Mouse (Mus musculus) MEL (cell line): ENCODE measurements around the gene Srcin1. TPM values are rescaled to one million over a fixed set of nuclear protein-coding genes. Genes with fewer than 3 reads are reported as not detected.

Experiments
- DNase-seq: peaks from one replicate; pipeline ENCODE4 v3.0.0; 2011; ENCODE audit warnings: low read depth, low spot score
- H3K27ac ChIP-seq: 2 replicates; pipeline ENCODE4 v1.5.1; 2012; ENCODE audit warnings: low read depth, mild to moderate bottlenecking, control low read depth, low read length, moderate library complexity; ENCODE audit not compliant: control insufficient read depth
- H3K27me3 ChIP-seq, 2 experiments: fragments of 150-350 bp in 1 of 2; sonication (generic) in 1 of 2; 2 replicates each; pipeline ENCODE4 v1.6.1; 2012; ENCODE audit warnings: low read length in 2 of 2, mild to moderate bottlenecking in 2 of 2, improper control_type of control experiment in 1 of 2, moderate library complexity in 1 of 2; ENCODE audit not compliant: insufficient read depth in 2 of 2, control insufficient read depth in 1 of 2
- H3K36me3 ChIP-seq, 2 experiments: 2 replicates each; pipeline ENCODE4 v1.6.1; 2012 to 2014; ENCODE audit warnings: low read length in 2 of 2, improper control_type of control experiment in 1 of 2, inconsistent platforms in 1 of 2, mild to moderate bottlenecking in 1 of 2; ENCODE audit not compliant: insufficient read depth in 2 of 2, control insufficient read depth in 1 of 2
- H3K4me1 ChIP-seq, 2 experiments: fragments of 150-350 bp in 1 of 2; sonication (generic) in 1 of 2; 2 replicates each; pipeline ENCODE4 v1.6.1; 2012; ENCODE audit warnings: low read length in 2 of 2, improper control_type of control experiment in 1 of 2, mild to moderate bottlenecking in 1 of 2; ENCODE audit not compliant: insufficient read depth in 2 of 2, control insufficient read depth in 1 of 2
- H3K4me3 ChIP-seq, 2 experiments: fragments of 150-350 bp in 1 of 2; sonication (generic) in 1 of 2; 2 replicates each; pipeline ENCODE4 v1.5.1; 2012; ENCODE audit warnings: low read depth in 2 of 2, low read length in 2 of 2, mild to moderate bottlenecking in 2 of 2, moderate library complexity in 2 of 2, control low read depth in 1 of 2, improper control_type of control experiment in 1 of 2; ENCODE audit not compliant: control insufficient read depth in 1 of 2, insufficient read depth in 1 of 2
- H3K79me2 ChIP-seq: 2 replicates; pipeline ENCODE4 v1.6.1; 2012; ENCODE audit warnings: mild to moderate bottlenecking, low read length, moderate library complexity; ENCODE audit not compliant: control insufficient read depth, poor library complexity, insufficient read depth
- H3K9ac ChIP-seq: 2 replicates; pipeline ENCODE4 v1.6.1; 2012; ENCODE audit warnings: low read depth, mild to moderate bottlenecking, control low read depth, low read length, moderate library complexity; ENCODE audit not compliant: control insufficient read depth, poor library complexity, severe bottlenecking
- H3K9me3 ChIP-seq: fragments of 150-350 bp; sonication (generic); replicated peaks from 2 replicates; pipeline ENCODE4 v1.6.1; 2012; ENCODE audit warnings: mild to moderate bottlenecking, low read length, improper control_type of control experiment, moderate library complexity; ENCODE audit not compliant: insufficient read depth
- CTCF ChIP-seq, 3 experiments: IDR thresholded peaks in 2 of 3; conservative IDR thresholded peaks in 1 of 3; 2 replicates each; pipeline ENCODE4 v1.5.1; 2011 to 2012; ENCODE audit warnings: low read length in 3 of 3, low read depth in 2 of 3, mild to moderate bottlenecking in 2 of 3, improper control_type of control experiment in 1 of 3, inconsistent platforms in 1 of 3, mixed read lengths in 1 of 3, moderate library complexity in 1 of 3; ENCODE audit not compliant: control insufficient read depth in 1 of 3, insufficient read depth in 1 of 3, poor library complexity in 1 of 3, severe bottlenecking in 1 of 3
- EP300 ChIP-seq, 2 experiments: IDR thresholded peaks; 2 replicates each; pipeline ENCODE4 v1.6.1; 2011; ENCODE audit warnings: improper control_type of control experiment in 2 of 2, low read length in 2 of 2, low read depth in 1 of 2, mild to moderate bottlenecking in 1 of 2
- GATA1 ChIP-seq: IDR thresholded peaks from 2 replicates; pipeline ENCODE4 v1.6.1; 2011; ENCODE audit warnings: low read depth, low read length, improper control_type of control experiment
- HCFC1 ChIP-seq: IDR thresholded peaks from 2 replicates; pipeline ENCODE4 v1.6.1; 2012; ENCODE audit warnings: low read depth, mild to moderate bottlenecking, inconsistent platforms, low read length, improper control_type of control experiment, moderate library complexity
- MAX ChIP-seq: IDR thresholded peaks from 2 replicates; pipeline ENCODE4 v1.6.1; 2011; ENCODE audit warnings: low read length, improper control_type of control experiment
- MAZ ChIP-seq: IDR thresholded peaks from 2 replicates; pipeline ENCODE4 v1.6.1; 2012; ENCODE audit warnings: low read depth, mild to moderate bottlenecking, inconsistent platforms, low read length, improper control_type of control experiment
- MEF2A ChIP-seq: IDR thresholded peaks from 2 replicates; pipeline ENCODE4 v1.6.1; 2014; ENCODE audit warnings: low read depth, mild to moderate bottlenecking, inconsistent platforms, low read length, improper control_type of control experiment; ENCODE audit not compliant: poor library complexity, insufficient replicate concordance, severe bottlenecking; ENCODE audit errors: extremely low read depth
- NELFE ChIP-seq: IDR thresholded peaks from 2 replicates; pipeline ENCODE4 v1.6.1; 2011; ENCODE audit warnings: low read depth, low read length, improper control_type of control experiment
- POLR2A ChIP-seq, 2 experiments: IDR thresholded peaks; 2 replicates each; pipeline ENCODE4 v1.6.1; 2011 to 2012; ENCODE audit warnings: low read length in 2 of 2, mild to moderate bottlenecking in 2 of 2, control low read depth in 1 of 2, improper control_type of control experiment in 1 of 2, low read depth in 1 of 2, moderate library complexity in 1 of 2; ENCODE audit not compliant: control insufficient read depth in 1 of 2, insufficient read depth in 1 of 2, poor library complexity in 1 of 2
- RAD21 ChIP-seq: IDR thresholded peaks from 2 replicates; pipeline ENCODE4 v1.6.1; 2011; ENCODE audit warnings: mild to moderate bottlenecking, low read depth, low read length, improper control_type of control experiment
- RCOR1 ChIP-seq: IDR thresholded peaks from 2 replicates; pipeline ENCODE4 v1.6.1; 2012; ENCODE audit warnings: low read depth, mild to moderate bottlenecking, inconsistent platforms, low read length, improper control_type of control experiment
- SMC3 ChIP-seq: IDR thresholded peaks from 2 replicates; pipeline ENCODE4 v1.6.1; 2011; ENCODE audit warnings: low read depth, low read length, improper control_type of control experiment
- TCF12 ChIP-seq: IDR thresholded peaks from 2 replicates; pipeline ENCODE4 v1.6.1; 2014; ENCODE audit warnings: low read depth, mild to moderate bottlenecking, inconsistent platforms, low read length, improper control_type of control experiment, moderate library complexity
- ZKSCAN1 ChIP-seq: IDR thresholded peaks from 2 replicates; pipeline ENCODE4 v1.6.1; 2012; ENCODE audit warnings: low read depth, mild to moderate bottlenecking, inconsistent platforms, low read length, improper control_type of control experiment, moderate library complexity
- ZMIZ1 ChIP-seq: IDR thresholded peaks from 2 replicates; pipeline ENCODE4 v1.6.1; 2012; ENCODE audit warnings: low read depth, mild to moderate bottlenecking, inconsistent platforms, low read length, improper control_type of control experiment, moderate library complexity
- polyA plus RNA-seq, 2 experiments: library from polyadenylated mRNA; stranded (reverse) in 1 of 2; unstranded in 1 of 2; fragments of >175 nt in 1 of 2; fragments of >200 nt in 1 of 2; gene quantifications; 2 replicates each; pipeline versions ENCODE4 v1.2.1 to v1.2.4; 2012; ENCODE audit warnings: low replicate concordance in 2 of 2, low read depth in 1 of 2; ENCODE audit not compliant: insufficient read length in 2 of 2, insufficient read depth in 1 of 2, missing spikeins in 1 of 2
- total RNA-seq: library from RNA; depleted of rRNA; stranded (reverse); fragments of 300-350 nt; gene quantifications from 2 replicates; pipeline ENCODE4 v1.2.3, GENCODE M21; 2012

Gene Srcin1
- total and polyA plus RNA-seq, 3 experiments, result 0.04 to 0.10 TPM; not detected in 1

- Histone ChIP-seq H3K27ac (no peak overlapping the region), H3K9ac (no peak overlapping the region), H3K36me3 (no peaks in the 10 kb centered on the region), H3K4me1 (no peaks in the 10 kb centered on the region), H3K79me2 (no peaks in the 10 kb centered on the region; the same call in 1 of the 2 replicates), H3K9me3 (no peaks in the 10 kb centered on the region), H3K27me3 (peaks cover 7 to 14% of the 10 kb centered on the region in 2 experiments; a peak in 3 of 4 replicates), H3K4me3 (no peak overlapping the region)
- DNase-seq, result peak; percentile 19
- TF ChIP-seq CTCF (IDR thresholded peaks at IDR 0.05 in 2 of 3, conservative IDR thresholded peaks at IDR 0.05 in 1 of 3; ENCODE audit: control insufficient read depth in 1 of 3, insufficient read depth in 1 of 3, low read depth in 2 of 3, low read length in 3 of 3, poor library complexity in 1 of 3, severe bottlenecking in 1 of 3) (peak in 1 of 3 experiments; percentile 27; a peak in 1 of 6 replicates), GATA1 (no peak)
These were observed 2.0 kb downstream of the Srcin1 start for GRCm38 (mm10) chr11:97573891-97574550.

- DNase-seq, result no peak
- H3K4me1 ChIP-seq, result no peaks in the 10 kb centered on the region
- TF ChIP-seq TCF12, result no peak
- no peak for TF ChIP-seq MAZ
- TF ChIP-seq MEF2A, result no peak
- TF ChIP-seq NELFE, result no peak
- no peak for TF ChIP-seq EP300 (IDR thresholded peaks at IDR 0.05; ENCODE audit: low read depth in 1 of 2, low read length in 2 of 2)
- H3K9me3 ChIP-seq, result no peaks in the 10 kb centered on the region
- peaks cover 7 to 19% of the 10 kb centered on the region in 2 experiments; a peak in 3 of 4 replicates for H3K27me3 ChIP-seq
- H3K79me2 ChIP-seq, result no peaks in the 10 kb centered on the region; the same call in 1 of the 2 replicates
- H3K27ac ChIP-seq, result no peak overlapping the region
- H3K36me3 ChIP-seq, result no peaks in the 10 kb centered on the region
- H3K9ac ChIP-seq, result no peak overlapping the region
- H3K4me3 ChIP-seq, result no peak overlapping the region
These were observed 3.0 kb downstream of the Srcin1 start for GRCm38 (mm10) chr11:97572895-97573480.

- H3K4me3 ChIP-seq, result no peak overlapping the region
- no peak overlapping the region for H3K27ac ChIP-seq
- no peaks in the 10 kb centered on the region for H3K9me3 ChIP-seq
- H3K27me3 ChIP-seq, result peaks cover 7 to 20% of the 10 kb centered on the region in 2 experiments; a peak in 3 of 4 replicates
- H3K79me2 ChIP-seq, result no peaks in the 10 kb centered on the region; the same call in 1 of the 2 replicates
- no peak for TF ChIP-seq CTCF (IDR thresholded peaks at IDR 0.05 in 2 of 3, conservative IDR thresholded peaks at IDR 0.05 in 1 of 3; ENCODE audit: control insufficient read depth in 1 of 3, insufficient read depth in 1 of 3, low read depth in 2 of 3, low read length in 3 of 3, poor library complexity in 1 of 3, severe bottlenecking in 1 of 3)
- no peak for TF ChIP-seq HCFC1
- no peak for TF ChIP-seq MAX
- TF ChIP-seq ZMIZ1, result no peak
- no peak for TF ChIP-seq SMC3
- no peak for TF ChIP-seq POLR2A (IDR thresholded peaks at IDR 0.05; ENCODE audit: control insufficient read depth in 1 of 2, insufficient read depth in 1 of 2, low read depth in 1 of 2, low read length in 2 of 2, poor library complexity in 1 of 2)
- no peak for TF ChIP-seq RCOR1
- TF ChIP-seq RAD21, result no peak
- TF ChIP-seq ZKSCAN1, result no peak
- TF ChIP-seq, all 39 proteins: peak for 0
- no peaks in the 10 kb centered on the region for H3K36me3 ChIP-seq
- no peak for DNase-seq
- H3K4me1 ChIP-seq, result no peaks in the 10 kb centered on the region
- no peak overlapping the region for H3K9ac ChIP-seq
These were observed 4.0 kb downstream of the Srcin1 start for GRCm38 (mm10) chr11:97572089-97572345.
